Mouse (Mus musculus): Measurements from ENCODE around the gene Rps6ka2. TPM values are rescaled to one million over a fixed set of nuclear protein-coding genes. Genes with fewer than 3 reads are reported as not detected.
"Not testable (repeated sequence)": the region's sequence is repeated elsewhere in the genome, so short reads cannot be mapped to it uniquely, and the experiment has no call there.

Gene Rps6ka2
- polyA plus RNA-seq, 1 experiment from 2014 or later, result 45.3 TPM

GRCm38 (mm10) chr17:7278702-7279242, 108.9 kb downstream of the Rps6ka2 start:
- no peak overlapping the region for H3K27ac ChIP-seq (ENCODE audit: low read depth, low read length)

GRCm38 (mm10) chr17:7279251-7279650, 109.3 kb downstream of the Rps6ka2 start:
- Histone ChIP-seq H3K36me3 (ENCODE audit: control insufficient read depth, insufficient read depth, low read length) (peaks cover 23% of the 10 kb centered on the region), H3K4me1 (ENCODE audit: control insufficient read depth, insufficient read depth, low read length) (peaks cover 21% of the 10 kb centered on the region), H3K9ac (ENCODE audit: low read depth, low read length) (no peak overlapping the region), H3K4me2 (no peak overlapping the region), H3K9me3 (replicated peaks; ENCODE audit: control insufficient read depth, low read length) (no peaks in the 10 kb centered on the region), H3K27me3 (ENCODE audit: control insufficient read depth, insufficient read depth, low read length) (no peaks in the 10 kb centered on the region), H3K4me3 (ENCODE audit: low read depth, low read length) (no peak overlapping the region), H3K27ac (ENCODE audit: low read depth, low read length) (no peak overlapping the region)
- ATAC-seq (replicated peaks; ENCODE audit: insufficient number of reproducible peaks, low FRiP score, low TSS enrichment), result no peak
- 88% methylated on average over 9 of the region's 9 CpGs for WGBS (ENCODE audit: insufficient replicate concordance)

More at GRCm38 (mm10) chr17:7278702-7279242, 108.9 kb downstream of the Rps6ka2 start:
- no peak for ATAC-seq (replicated peaks; ENCODE audit: insufficient number of reproducible peaks, low FRiP score, low TSS enrichment)
- Histone ChIP-seq H3K36me3 (ENCODE audit: control insufficient read depth, insufficient read depth, low read length) (peaks cover 23% of the 10 kb centered on the region), H3K27me3 (ENCODE audit: control insufficient read depth, insufficient read depth, low read length) (no peaks in the 10 kb centered on the region), H3K4me3 (ENCODE audit: low read depth, low read length) (no peak overlapping the region), H3K4me2 (no peak overlapping the region), H3K9ac (ENCODE audit: low read depth, low read length) (no peak overlapping the region), H3K9me3 (replicated peaks; ENCODE audit: control insufficient read depth, low read length) (no peaks in the 10 kb centered on the region), H3K4me1 (ENCODE audit: control insufficient read depth, insufficient read depth, low read length) (peaks cover 16% of the 10 kb centered on the region)
- WGBS (ENCODE audit: insufficient replicate concordance), result 83% methylated on average over 15 of the region's 15 CpGs

GRCm38 (mm10) chr17:7284297-7284910, 114.5 kb downstream of the Rps6ka2 start:
- H3K36me3 ChIP-seq (ENCODE audit: control insufficient read depth, insufficient read depth, low read length), result peaks cover 14% of the 10 kb centered on the region
- H3K27me3 ChIP-seq (ENCODE audit: control insufficient read depth, insufficient read depth, low read length), result no peaks in the 10 kb centered on the region
- no peak overlapping the region for H3K9ac ChIP-seq (ENCODE audit: low read depth, low read length)
- H3K27ac ChIP-seq (ENCODE audit: low read depth, low read length), result peak overlapping the region; percentile 93
- ATAC-seq (replicated peaks; ENCODE audit: insufficient number of reproducible peaks, low FRiP score, low TSS enrichment), result peak; percentile 51
- H3K9me3 ChIP-seq (replicated peaks; ENCODE audit: control insufficient read depth, low read length), result no peaks in the 10 kb centered on the region
- no peak overlapping the region for H3K4me3 ChIP-seq (ENCODE audit: low read depth, low read length)
- H3K4me1 ChIP-seq (ENCODE audit: control insufficient read depth, insufficient read depth, low read length), result peaks cover 57% of the 10 kb centered on the region
- WGBS (ENCODE audit: insufficient replicate concordance), result 22% methylated on average over 8 of the region's 8 CpGs
- peak overlapping the region; percentile 14; the same call in 1 of the 2 replicates for H3K4me2 ChIP-seq

- H3K27ac ChIP-seq (ENCODE audit: low read depth, low read length), result peak overlapping the region; percentile 93
- H3K4me1 ChIP-seq (ENCODE audit: control insufficient read depth, insufficient read depth, low read length), result peaks cover 57% of the 10 kb centered on the region
- WGBS (ENCODE audit: insufficient replicate concordance), result 59% methylated on average over 12 of the region's 12 CpGs
- no peak for ATAC-seq (replicated peaks; ENCODE audit: insufficient number of reproducible peaks, low FRiP score, low TSS enrichment)
- H3K9ac ChIP-seq (ENCODE audit: low read depth, low read length), result no peak overlapping the region
- H3K27me3 ChIP-seq (ENCODE audit: control insufficient read depth, insufficient read depth, low read length), result no peaks in the 10 kb centered on the region
- H3K4me3 ChIP-seq (ENCODE audit: low read depth, low read length), result no peak overlapping the region
- no peaks in the 10 kb centered on the region for H3K9me3 ChIP-seq (replicated peaks; ENCODE audit: control insufficient read depth, low read length)
- peaks cover 10% of the 10 kb centered on the region for H3K36me3 ChIP-seq (ENCODE audit: control insufficient read depth, insufficient read depth, low read length)
- no peak overlapping the region for H3K4me2 ChIP-seq
Measured at GRCm38 (mm10) chr17:7285292-7285691, 115.4 kb downstream of the Rps6ka2 start.

- H3K36me3 ChIP-seq (ENCODE audit: control insufficient read depth, insufficient read depth, low read length), result peaks cover 10% of the 10 kb centered on the region
- no peak for ATAC-seq (replicated peaks; ENCODE audit: insufficient number of reproducible peaks, low FRiP score, low TSS enrichment)
- no peaks in the 10 kb centered on the region for H3K27me3 ChIP-seq (ENCODE audit: control insufficient read depth, insufficient read depth, low read length)
- no peak overlapping the region for H3K9ac ChIP-seq (ENCODE audit: low read depth, low read length)
- no peaks in the 10 kb centered on the region for H3K9me3 ChIP-seq (replicated peaks; ENCODE audit: control insufficient read depth, low read length)
- peak overlapping the region; percentile 54; the same call in 1 of the 2 replicates for H3K27ac ChIP-seq (ENCODE audit: low read depth, low read length)
- no peak overlapping the region for H3K4me3 ChIP-seq (ENCODE audit: low read depth, low read length)
- WGBS (ENCODE audit: insufficient replicate concordance), result 77% methylated on average over 12 of the region's 12 CpGs
- H3K4me2 ChIP-seq, result no peak overlapping the region
- H3K4me1 ChIP-seq (ENCODE audit: control insufficient read depth, insufficient read depth, low read length), result peaks cover 57% of the 10 kb centered on the region
Measured at GRCm38 (mm10) chr17:7286422-7287050, 116.6 kb downstream of the Rps6ka2 start.

- Histone ChIP-seq H3K9ac (ENCODE audit: low read depth, low read length) (no peak overlapping the region), H3K27ac (ENCODE audit: low read depth, low read length) (no peak overlapping the region), H3K4me2 (no peak overlapping the region), H3K27me3 (ENCODE audit: control insufficient read depth, insufficient read depth, low read length) (no peaks in the 10 kb centered on the region), H3K9me3 (replicated peaks; ENCODE audit: control insufficient read depth, low read length) (no peaks in the 10 kb centered on the region), H3K36me3 (ENCODE audit: control insufficient read depth, insufficient read depth, low read length) (peaks cover 11% of the 10 kb centered on the region), H3K4me3 (ENCODE audit: low read depth, low read length) (no peak overlapping the region), H3K4me1 (ENCODE audit: control insufficient read depth, insufficient read depth, low read length) (peaks cover 19% of the 10 kb centered on the region)
- ATAC-seq (replicated peaks; ENCODE audit: insufficient number of reproducible peaks, low FRiP score, low TSS enrichment), result no peak
- WGBS (ENCODE audit: insufficient replicate concordance), result 77% methylated on average over 11 of the region's 11 CpGs
Measured at GRCm38 (mm10) chr17:7292012-7292684, 122.2 kb downstream of the Rps6ka2 start.

- H3K4me2 ChIP-seq; H3K36me3 ChIP-seq (ENCODE audit: control insufficient read depth, insufficient read depth, low read length); H3K27me3 ChIP-seq (ENCODE audit: control insufficient read depth, insufficient read depth, low read length); H3K4me3 ChIP-seq (ENCODE audit: low read depth, low read length); H3K9me3 ChIP-seq (replicated peaks; ENCODE audit: control insufficient read depth, low read length); H3K9ac ChIP-seq (ENCODE audit: low read depth, low read length); H3K27ac ChIP-seq (ENCODE audit: low read depth, low read length); H3K4me1 ChIP-seq (ENCODE audit: control insufficient read depth, insufficient read depth, low read length): not testable (repeated sequence)
- WGBS (ENCODE audit: insufficient replicate concordance), result 50% methylated on average over 8 of the region's 8 CpGs
- ATAC-seq (replicated peaks; ENCODE audit: insufficient number of reproducible peaks, low FRiP score, low TSS enrichment), result peak; percentile 60; the same call in 1 of the 2 replicates
Measured at GRCm38 (mm10) chr17:7306278-7307196, 136.6 kb downstream of the Rps6ka2 start.
